Mouse (Mus musculus): ENCODE results near the gene Mrpl51.

The Mrpl51 gene

GRCm38 (mm10) chr6:125191332-125192015 is at the start of gene Mrpl51, which contains the start of gene Ncapd2:
Gene Mrpl51, plus strand, starts transcription at chr6:125191801.
Gene Ncapd2, minus strand, starts transcription at chr6:125191701.
- DNase-seq, result peak; percentile 99

GRCm38 (mm10) chr6:125142436-125142835 is 49.2 kb upstream of the Mrpl51 start:
- DNase-seq, result no peak

- DNase-seq, result no peak
Observed at GRCm38 (mm10) chr6:125143128-125143527, 48.5 kb upstream of the Mrpl51 start.

GRCm38 (mm10) chr6:125143904-125144303 is 47.7 kb upstream of the Mrpl51 start:
- DNase-seq, result peak; percentile 32 to 65

- DNase-seq, result peak; percentile 93 to 95
Observed at GRCm38 (mm10) chr6:125145001-125145400, 46.6 kb upstream of the Mrpl51 start, which contains the start of gene Iffo1. Gene Iffo1, plus strand, starts transcription at chr6:125145241.

- peak; percentile 14 to 65 for DNase-seq
Observed at GRCm38 (mm10) chr6:125145479-125145951, 46.1 kb upstream of the Mrpl51 start.

GRCm38 (mm10) chr6:125146148-125146547 is 45.5 kb upstream of the Mrpl51 start:
- DNase-seq, result no peak

- peak; percentile 41 to 77 for DNase-seq
Observed at GRCm38 (mm10) chr6:125146797-125147196, 44.8 kb upstream of the Mrpl51 start.

- DNase-seq, result peak in 1 of 2 experiments; percentile 53
Observed at GRCm38 (mm10) chr6:125147329-125147728, 44.3 kb upstream of the Mrpl51 start.

GRCm38 (mm10) chr6:125148251-125148925 is 43.2 kb upstream of the Mrpl51 start:
- DNase-seq, result peak; percentile 27 to 74

GRCm38 (mm10) chr6:125148926-125149568 is 42.6 kb upstream of the Mrpl51 start:
- DNase-seq, result peak; percentile 72 to 89

GRCm38 (mm10) chr6:125149569-125149950 is 42.0 kb upstream of the Mrpl51 start:
- no peak for DNase-seq

GRCm38 (mm10) chr6:125152212-125153017 is 39.2 kb upstream of the Mrpl51 start:
- no peak for DNase-seq

- DNase-seq, result no peak
Observed at GRCm38 (mm10) chr6:125153018-125153389, 38.6 kb upstream of the Mrpl51 start.

GRCm38 (mm10) chr6:125153682-125154081 is 37.9 kb upstream of the Mrpl51 start:
- DNase-seq, result no peak

GRCm38 (mm10) chr6:125154550-125154949 is 37.1 kb upstream of the Mrpl51 start:
- DNase-seq, result peak in 1 of 2 experiments; percentile 42

- no peak for DNase-seq
Observed at GRCm38 (mm10) chr6:125155262-125155661, 36.3 kb upstream of the Mrpl51 start.

- no peak for DNase-seq
Observed at GRCm38 (mm10) chr6:125156491-125156890, 35.1 kb upstream of the Mrpl51 start.

- peak in 1 of 2 experiments; percentile 62 for DNase-seq
Observed at GRCm38 (mm10) chr6:125156903-125157614, 34.5 kb upstream of the Mrpl51 start.

GRCm38 (mm10) chr6:125158944-125159492 is 32.6 kb upstream of the Mrpl51 start:
- no peak for DNase-seq

- no peak for DNase-seq
Observed at GRCm38 (mm10) chr6:125159773-125160557, 31.6 kb upstream of the Mrpl51 start.
